Mouse (Mus musculus) lung, embryonic 15.5 days (tissue): ENCODE measurements around the gene Zan. TPM values are rescaled to one million over a fixed set of nuclear protein-coding genes. Genes with fewer than 3 reads are reported as not detected.

ENCODE experiments used
- ATAC-seq: fragments of 200-750 bp; cut with Nextera tagmentation; 2 replicates; pipeline ENCODE4 v1.8.0; 2017; ENCODE audit warnings: moderate number of reproducible peaks, borderline replicate concordance; ENCODE audit not compliant: low FRiP score, low TSS enrichment; ENCODE audit errors: extremely low read depth
- H3K27ac ChIP-seq: fragments of 300-500 bp; sonication (generic); 2 replicates; pipeline ENCODE4 v1.5.1; 2015; ENCODE audit warnings: moderate library complexity, mild to moderate bottlenecking, inconsistent platforms
- H3K27me3 ChIP-seq: fragments of 300-500 bp; sonication (generic); 2 replicates; pipeline ENCODE4 v1.6.1; 2015; ENCODE audit warnings: inconsistent platforms
- H3K36me3 ChIP-seq: fragments of 300-500 bp; sonication (generic); 2 replicates; pipeline ENCODE4 v1.6.1; 2015; ENCODE audit warnings: inconsistent platforms
- H3K4me1 ChIP-seq: fragments of 300-500 bp; sonication (generic); 2 replicates; pipeline ENCODE4 v1.6.1; 2015; ENCODE audit warnings: inconsistent platforms
- H3K4me2 ChIP-seq: fragments of 300-500 bp; sonication (generic); 2 replicates; pipeline ENCODE4 v1.6.1; 2015; ENCODE audit warnings: inconsistent platforms, mild to moderate bottlenecking, moderate library complexity
- H3K4me3 ChIP-seq: fragments of 300-500 bp; sonication (generic); 2 replicates; pipeline ENCODE4 v1.5.1; 2015; ENCODE audit warnings: mild to moderate bottlenecking, inconsistent platforms
- H3K9ac ChIP-seq: fragments of 300-500 bp; sonication (generic); 2 replicates; pipeline ENCODE4 v1.6.1; 2015; ENCODE audit warnings: inconsistent platforms
- H3K9me3 ChIP-seq: fragments of 300-500 bp; sonication (generic); 2 replicates; pipeline ENCODE4 v1.6.1; 2016; ENCODE audit warnings: inconsistent platforms
- WGBS: fragments of 180-500 bp; shearing (Covaris S2); methylation state at CpG from one replicate; pipeline ENCODE4 v1.1.7; 2015; 5-methylcytosine and 5-hydroxymethylcytosine counted together
- polyA plus RNA-seq: library from polyadenylated mRNA; unstranded; fragments of >200 nt; fragmentation: Nextera tagmentation; extraction: Ambion mirVana; gene quantifications from 2 replicates; pipeline ENCODE4 v1.2.1, GENCODE M21; 2015

Gene Zan
- polyA plus RNA-seq, 1 experiment from 2014 or later: 0.35 TPM

DNA sequence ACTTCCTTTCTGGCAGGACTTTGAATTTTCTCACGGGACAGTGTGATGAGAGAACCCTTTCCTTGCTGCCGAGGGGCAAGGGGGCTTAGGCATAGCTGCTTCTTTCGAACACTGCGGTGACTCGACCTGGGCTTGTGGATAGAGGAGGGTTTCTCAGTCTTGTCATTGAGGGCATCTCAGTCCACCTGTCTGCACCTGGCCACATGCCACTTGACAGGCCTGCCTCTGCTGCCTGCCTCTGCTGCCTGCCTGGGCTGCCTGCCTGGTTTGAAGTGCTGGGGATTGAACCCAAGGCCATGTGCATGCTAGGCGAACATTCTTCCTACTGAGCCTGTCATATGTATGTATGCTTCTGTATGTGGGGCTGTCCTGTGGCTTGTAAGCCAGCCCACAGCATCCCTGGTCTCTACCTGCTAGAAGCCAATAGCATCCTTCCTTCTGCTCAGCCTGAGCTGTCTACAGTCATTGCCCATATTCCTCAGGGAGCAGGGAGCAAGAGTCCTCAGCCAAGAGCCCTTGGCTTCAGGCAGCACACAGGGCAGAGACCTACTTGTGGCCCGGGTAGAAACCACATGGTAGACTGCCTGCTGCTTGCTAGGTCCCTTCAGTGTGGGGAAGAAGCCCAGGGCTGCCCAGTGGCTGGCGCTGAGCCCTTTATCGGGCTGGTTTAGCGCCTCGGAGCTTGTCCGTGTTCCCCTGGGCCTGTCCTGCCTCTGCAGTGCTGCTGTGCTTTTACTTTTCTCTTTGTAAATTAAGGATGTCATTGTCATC, 37.3 kb upstream of the Zan start:
- ATAC-seq: no peak
- WGBS: 82% methylated on average over 12 of the region's 12 CpGs

GRCm38 (mm10) chr5:137512847-137513794, 36.3 kb upstream of the Zan start:
- Histone ChIP-seq H3K9me3 (no peaks in the 10 kb centered on the region), H3K4me3 (no peak overlapping the region), H3K36me3 (no peaks in the 10 kb centered on the region), H3K27ac (no peak overlapping the region), H3K27me3 (no peaks in the 10 kb centered on the region), H3K4me2 (no peak overlapping the region), H3K4me1 (peaks cover 41% of the 10 kb centered on the region), H3K9ac (no peak overlapping the region)
- WGBS: 72% methylated on average over 11 of the region's 11 CpGs
- ATAC-seq: no peak

More for the DNA sequence above, 37.3 kb upstream of the Zan start:
- Histone ChIP-seq H3K4me1 (peaks cover 41% of the 10 kb centered on the region), H3K4me2 (no peak overlapping the region), H3K36me3 (peaks cover 6% of the 10 kb centered on the region; the same call in 1 of the 2 replicates), H3K9me3 (no peaks in the 10 kb centered on the region), H3K4me3 (no peak overlapping the region), H3K27ac (no peak overlapping the region), H3K9ac (no peak overlapping the region), H3K27me3 (no peaks in the 10 kb centered on the region)

DNA sequence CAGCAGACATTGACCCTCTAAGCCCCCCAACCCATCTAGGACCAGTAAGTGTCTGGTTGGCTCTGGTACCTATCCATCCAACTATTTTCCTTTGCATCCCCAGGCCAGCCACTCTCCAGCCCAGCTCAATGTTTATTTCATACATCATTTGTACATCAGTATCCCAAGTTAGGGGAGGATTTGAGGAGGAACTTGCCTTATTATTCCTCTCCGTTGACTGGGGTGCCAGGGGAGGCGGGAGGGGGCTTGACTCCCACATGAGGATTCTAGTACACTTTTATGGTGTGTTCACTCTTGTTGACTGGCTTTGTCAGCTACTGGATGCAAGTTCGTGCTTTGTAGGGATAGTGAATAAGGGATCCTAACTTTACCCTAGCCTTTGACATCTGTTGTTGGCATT, 34.8 kb upstream of the Zan start:
- no peak for ATAC-seq
- Histone ChIP-seq H3K27me3 (no peaks in the 10 kb centered on the region), H3K36me3 (no peaks in the 10 kb centered on the region), H3K4me3 (peak overlapping the region; percentile 97), H3K27ac (no peak overlapping the region), H3K9ac (peak overlapping the region; percentile 96; the same call in 1 of the 2 replicates), H3K4me1 (peaks cover 41% of the 10 kb centered on the region), H3K4me2 (peak overlapping the region; percentile 90), H3K9me3 (no peaks in the 10 kb centered on the region)
- WGBS: 59% methylated on average over 3 of the region's 3 CpGs

- peak overlapping the region; percentile 96 for H3K9ac ChIP-seq
- peaks cover 41% of the 10 kb centered on the region for H3K4me1 ChIP-seq
- peak overlapping the region; percentile 78 for H3K27ac ChIP-seq
- peak overlapping the region; percentile 90 for H3K4me2 ChIP-seq
- H3K9me3 ChIP-seq: no peaks in the 10 kb centered on the region
- peak overlapping the region; percentile 97 for H3K4me3 ChIP-seq
- no peaks in the 10 kb centered on the region for H3K36me3 ChIP-seq
- ATAC-seq: peak; percentile 55; the same call in 1 of the 2 replicates
- 1% methylated on average over 50 of the region's 83 CpGs for WGBS
- no peaks in the 10 kb centered on the region for H3K27me3 ChIP-seq
Measured at GRCm38 (mm10) chr5:137510573-137511390, 33.9 kb upstream of the Zan start.

DNA sequence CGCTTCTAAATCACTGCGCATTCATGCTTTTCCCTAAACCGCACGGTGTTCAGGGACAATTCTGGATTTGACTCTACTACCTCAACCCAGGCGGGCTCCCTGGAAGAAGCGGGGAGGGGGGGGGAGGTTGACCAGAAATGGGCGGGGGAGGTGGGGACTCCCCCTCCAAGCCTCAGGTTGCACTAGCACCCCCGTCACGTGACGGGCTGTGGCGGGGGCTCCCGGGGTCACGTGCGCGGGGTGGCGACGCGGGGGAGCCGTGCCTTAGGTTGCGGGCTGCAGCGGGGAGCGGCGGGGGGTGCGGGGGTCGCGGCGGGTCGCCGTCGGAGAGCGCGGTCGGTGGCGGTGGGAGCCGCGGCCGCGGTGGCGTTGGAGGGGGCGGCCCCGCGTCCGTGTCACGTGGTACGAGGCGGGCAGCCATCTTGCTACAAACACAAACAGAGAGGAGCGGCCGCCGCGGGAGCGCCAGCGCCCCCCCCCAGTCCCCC, 33.2 kb upstream of the Zan start:
- H3K36me3 ChIP-seq: no peaks in the 10 kb centered on the region
- ATAC-seq: peak; percentile 82
- peak overlapping the region; percentile 55 for H3K4me2 ChIP-seq
- no peaks in the 10 kb centered on the region for H3K27me3 ChIP-seq
- H3K9ac ChIP-seq: peak overlapping the region; percentile 96
- peaks cover 40% of the 10 kb centered on the region for H3K4me1 ChIP-seq
- peak overlapping the region; percentile 78 for H3K27ac ChIP-seq
- H3K4me3 ChIP-seq: peak overlapping the region; percentile 97
- 1% methylated on average over 29 of the region's 52 CpGs for WGBS
- H3K9me3 ChIP-seq: no peaks in the 10 kb centered on the region

DNA sequence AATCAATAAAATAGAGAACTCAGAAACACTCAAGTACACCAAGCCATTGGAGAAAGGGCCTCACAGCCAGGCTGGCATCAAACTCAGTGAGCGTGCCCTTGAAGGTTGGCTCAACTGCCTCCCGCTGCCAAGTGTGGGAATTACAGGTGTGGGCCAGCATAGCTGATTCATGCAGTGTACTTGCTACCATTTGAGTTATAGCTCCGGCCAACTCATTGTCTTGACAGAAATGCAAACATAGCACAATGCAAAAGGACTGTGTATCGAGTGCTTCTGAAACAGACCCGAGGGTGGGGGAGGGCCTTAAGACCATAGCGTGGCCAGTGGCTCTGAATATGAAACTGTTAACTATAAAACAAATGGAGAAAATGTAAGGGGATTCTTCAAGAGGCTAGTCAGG, 27.2 kb upstream of the Zan start:
- H3K9me3 ChIP-seq: no peaks in the 10 kb centered on the region
- H3K27me3 ChIP-seq: no peaks in the 10 kb centered on the region
- no peak overlapping the region for H3K4me3 ChIP-seq
- no peak for ATAC-seq
- WGBS: 68% methylated on average over 6 of the region's 6 CpGs
- no peak overlapping the region for H3K4me2 ChIP-seq
- no peak overlapping the region for H3K27ac ChIP-seq
- H3K9ac ChIP-seq: no peak overlapping the region
- H3K36me3 ChIP-seq: no peaks in the 10 kb centered on the region
- H3K4me1 ChIP-seq: peaks cover 13% of the 10 kb centered on the region; the same call in 1 of the 2 replicates

GRCm38 (mm10) chr5:137502667-137503110, 25.8 kb upstream of the Zan start:
- H3K9me3 ChIP-seq: no peaks in the 10 kb centered on the region
- H3K4me2 ChIP-seq: peak overlapping the region; percentile 57
- WGBS: 0% methylated on average over 26 of the region's 30 CpGs
- H3K4me1 ChIP-seq: peaks cover 13% of the 10 kb centered on the region; the same call in 1 of the 2 replicates
- peak overlapping the region; percentile 98 for H3K27ac ChIP-seq
- H3K4me3 ChIP-seq: peak overlapping the region; percentile 71
- no peaks in the 10 kb centered on the region for H3K27me3 ChIP-seq
- peak overlapping the region; percentile 48 for H3K9ac ChIP-seq
- H3K36me3 ChIP-seq: no peaks in the 10 kb centered on the region
- ATAC-seq: peak; percentile 88

GRCm38 (mm10) chr5:137501709-137502666, 25.1 kb upstream of the Zan start, which contains the start of gene Pop7:
Pop7 (minus strand) TSS chr5:137502518.
- peak; percentile 99 for ATAC-seq
- peak within 1 kb of the TSS; percentile 83 for H3K4me2 ChIP-seq
- peak within 1 kb of the TSS; percentile 67 for H3K9ac ChIP-seq
- peaks cover 13% of the 10 kb centered on the region; the same call in 1 of the 2 replicates for H3K4me1 ChIP-seq
- H3K4me3 ChIP-seq: peak within 1 kb of the TSS; percentile 71
- no peaks in the 10 kb centered on the region for H3K36me3 ChIP-seq
- H3K27ac ChIP-seq: peak within 1 kb of the TSS; percentile 98
- WGBS: 1% methylated on average over 64 of the region's 64 CpGs
- no peaks in the 10 kb centered on the region for H3K27me3 ChIP-seq
- no peaks in the 10 kb centered on the region for H3K9me3 ChIP-seq

- H3K27ac ChIP-seq: no peak overlapping the region
- H3K4me1 ChIP-seq: peaks cover 13% of the 10 kb centered on the region; the same call in 1 of the 2 replicates
- 95% methylated on average over 7 of the region's 7 CpGs for WGBS
- no peak overlapping the region for H3K9ac ChIP-seq
- no peak for ATAC-seq
- no peak overlapping the region for H3K4me2 ChIP-seq
- H3K9me3 ChIP-seq: no peaks in the 10 kb centered on the region
- no peak overlapping the region for H3K4me3 ChIP-seq
- H3K27me3 ChIP-seq: no peaks in the 10 kb centered on the region
- H3K36me3 ChIP-seq: no peaks in the 10 kb centered on the region
Measured at GRCm38 (mm10) chr5:137500186-137500585, 23.3 kb upstream of the Zan start.

- no peak overlapping the region; the same call in 1 of the 2 replicates for H3K9ac ChIP-seq
- peak; percentile 77; the same call in 1 of the 2 replicates for ATAC-seq
- peaks cover 13% of the 10 kb centered on the region for H3K4me1 ChIP-seq
- H3K4me2 ChIP-seq: no peak overlapping the region; the same call in 1 of the 2 replicates
- H3K27me3 ChIP-seq: no peaks in the 10 kb centered on the region
- no peaks in the 10 kb centered on the region for H3K36me3 ChIP-seq
- no peak overlapping the region for H3K4me3 ChIP-seq
- peak overlapping the region; percentile 29; the same call in 1 of the 2 replicates for H3K27ac ChIP-seq
- H3K9me3 ChIP-seq: no peaks in the 10 kb centered on the region
- WGBS: 43% methylated on average over 13 of the region's 13 CpGs
Measured at GRCm38 (mm10) chr5:137493831-137494230, 17.0 kb upstream of the Zan start.
